Mouse (Mus musculus): ENCODE results near the gene Hist1h1t. TPM values are rescaled to one million over a fixed set of nuclear protein-coding genes. Genes with fewer than 3 reads are reported as not detected.

Gene Hist1h1t
- 0.62 TPM in 1 of 2 replicates, not detected in the other for polyA plus RNA-seq (2012; ENCODE audit: insufficient read depth, insufficient read length, missing spikeins)

GRCm38 (mm10) chr13:23695514-23695913 is at the start of gene Hist1h1t:
TSS of gene Hist1h1t (plus strand) at chr13:23695814.
- Histone ChIP-seq H3K4me1 (ENCODE audit: control insufficient read depth, insufficient read depth, low read length) (peaks cover 14% of the 10 kb centered on the region), H3K27ac (ENCODE audit: insufficient read depth, low read depth, low read length) (no peak within 1 kb of the TSS), H3K4me3 (ENCODE audit: insufficient read depth, low read length) (no peak within 1 kb of the TSS)
- no peak for TF ChIP-seq POLR2A (IDR thresholded peaks at IDR 0.05; ENCODE audit: borderline replicate concordance, low read depth, low read length)
- no peak for TF ChIP-seq CTCF (IDR thresholded peaks at IDR 0.05; ENCODE audit: low read depth, low read length)

GRCm38 (mm10) chr13:23659636-23660366 is 35.8 kb upstream of the Hist1h1t start:
- no peak overlapping the region for H3K4me3 ChIP-seq (ENCODE audit: insufficient read depth, low read length)
- TF ChIP-seq CTCF (IDR thresholded peaks at IDR 0.05; ENCODE audit: low read depth, low read length) (no peak), POLR2A (IDR thresholded peaks at IDR 0.05; ENCODE audit: borderline replicate concordance, low read depth, low read length) (no peak)
- peaks cover 23% of the 10 kb centered on the region for H3K4me1 ChIP-seq (ENCODE audit: control insufficient read depth, insufficient read depth, low read length)
- H3K27ac ChIP-seq (ENCODE audit: insufficient read depth, low read depth, low read length): peak overlapping the region; percentile 57

- Histone ChIP-seq H3K27ac (ENCODE audit: insufficient read depth, low read depth, low read length) (no peak overlapping the region), H3K4me1 (ENCODE audit: control insufficient read depth, insufficient read depth, low read length) (peaks cover 19% of the 10 kb centered on the region), H3K4me3 (ENCODE audit: insufficient read depth, low read length) (no peak overlapping the region)
- TF ChIP-seq POLR2A (IDR thresholded peaks at IDR 0.05; ENCODE audit: borderline replicate concordance, low read depth, low read length): no peak
- no peak for TF ChIP-seq CTCF (IDR thresholded peaks at IDR 0.05; ENCODE audit: low read depth, low read length)
Observed at GRCm38 (mm10) chr13:23662536-23662935, 33.1 kb upstream of the Hist1h1t start.

- Histone ChIP-seq H3K4me3 (ENCODE audit: insufficient read depth, low read length) (no peak overlapping the region), H3K27ac (ENCODE audit: insufficient read depth, low read depth, low read length) (peak overlapping the region; percentile 17; the same call in 1 of the 2 replicates)
- TF ChIP-seq CTCF (IDR thresholded peaks at IDR 0.05; ENCODE audit: low read depth, low read length) (no peak), POLR2A (IDR thresholded peaks at IDR 0.05; ENCODE audit: borderline replicate concordance, low read depth, low read length) (no peak)
Observed at GRCm38 (mm10) chr13:23681990-23682582, 13.5 kb upstream of the Hist1h1t start.

GRCm38 (mm10) chr13:23682623-23682946 is 13.0 kb upstream of the Hist1h1t start:
- TF ChIP-seq POLR2A (IDR thresholded peaks at IDR 0.05; ENCODE audit: borderline replicate concordance, low read depth, low read length) (no peak), CTCF (IDR thresholded peaks at IDR 0.05; ENCODE audit: low read depth, low read length) (no peak)
- H3K4me1 ChIP-seq (ENCODE audit: control insufficient read depth, insufficient read depth, low read length): peaks cover 11% of the 10 kb centered on the region
- H3K4me3 ChIP-seq (ENCODE audit: insufficient read depth, low read length): peak overlapping the region; percentile 44
- peak overlapping the region; percentile 80 for H3K27ac ChIP-seq (ENCODE audit: insufficient read depth, low read depth, low read length)

More at GRCm38 (mm10) chr13:23681990-23682582, 13.5 kb upstream of the Hist1h1t start:
- peaks cover 11% of the 10 kb centered on the region for H3K4me1 ChIP-seq (ENCODE audit: control insufficient read depth, insufficient read depth, low read length)

- peaks cover 13% of the 10 kb centered on the region for H3K4me1 ChIP-seq (ENCODE audit: control insufficient read depth, insufficient read depth, low read length)
- peak overlapping the region; percentile 80 for H3K27ac ChIP-seq (ENCODE audit: insufficient read depth, low read depth, low read length)
- peak overlapping the region; percentile 49 for H3K4me3 ChIP-seq (ENCODE audit: insufficient read depth, low read length)
Observed at GRCm38 (mm10) chr13:23682947-23683754, 12.5 kb upstream of the Hist1h1t start.

GRCm38 (mm10) chr13:23683755-23684281 is 11.8 kb upstream of the Hist1h1t start, which contains the start of the genes Hist1h2ac and Hist1h2bc:
TSS of gene Hist1h2ac (minus strand) at chr13:23683948.
TSS of gene Hist1h2bc (plus strand) at chr13:23684199.
- H3K4me1 ChIP-seq (ENCODE audit: control insufficient read depth, insufficient read depth, low read length): peaks cover 13% of the 10 kb centered on the region
- TF ChIP-seq POLR2A (IDR thresholded peaks at IDR 0.05; ENCODE audit: borderline replicate concordance, low read depth, low read length) (no peak), CTCF (IDR thresholded peaks at IDR 0.05; ENCODE audit: low read depth, low read length) (no peak)
- peak within 1 kb of the TSS; percentile 68 for H3K4me3 ChIP-seq (ENCODE audit: insufficient read depth, low read length)
- H3K27ac ChIP-seq (ENCODE audit: insufficient read depth, low read depth, low read length): peak within 1 kb of the TSS; percentile 92

- Histone ChIP-seq H3K27ac (ENCODE audit: insufficient read depth, low read depth, low read length) (peak overlapping the region; percentile 92), H3K4me3 (ENCODE audit: insufficient read depth, low read length) (peak overlapping the region; percentile 68), H3K4me1 (ENCODE audit: control insufficient read depth, insufficient read depth, low read length) (peaks cover 16% of the 10 kb centered on the region)
Observed at GRCm38 (mm10) chr13:23684295-23684945, 11.2 kb upstream of the Hist1h1t start.

GRCm38 (mm10) chr13:23685121-23685861 is 10.3 kb upstream of the Hist1h1t start:
- peak overlapping the region; percentile 92 for H3K27ac ChIP-seq (ENCODE audit: insufficient read depth, low read depth, low read length)
- H3K4me3 ChIP-seq (ENCODE audit: insufficient read depth, low read length): peak overlapping the region; percentile 59
- TF ChIP-seq CTCF (IDR thresholded peaks at IDR 0.05; ENCODE audit: low read depth, low read length) (no peak), POLR2A (IDR thresholded peaks at IDR 0.05; ENCODE audit: borderline replicate concordance, low read depth, low read length) (no peak)
- H3K4me1 ChIP-seq (ENCODE audit: control insufficient read depth, insufficient read depth, low read length): peaks cover 20% of the 10 kb centered on the region

Data from bone marrow macrophage, adult 2 months (primary cell).